Mouse (Mus musculus): Measurements from ENCODE around the gene Kcnma1.

- TF ChIP-seq HCFC1 (IDR thresholded peaks at IDR 0.05; ENCODE audit: borderline replicate concordance, insufficient read depth, low read length) (no peak), MAFK (IDR thresholded peaks at IDR 0.05; ENCODE audit: insufficient read depth, low read depth, low read length) (no peak), ZNF384 (IDR thresholded peaks at IDR 0.05; ENCODE audit: low read depth, low read length) (no peak)
These were observed 118.3 kb downstream of the Kcnma1 start for GRCm38 (mm10) chr14:23896036-23896435.

Data from ES-E14 (cell line).